Mouse (Mus musculus) left cerebral cortex, postnatal 14 days (tissue): ENCODE results near the gene Sec23a. TPM values are rescaled to one million over a fixed set of nuclear protein-coding genes. Genes with fewer than 3 reads are reported as not detected.
"Not testable (repeated sequence)": the region's sequence is repeated elsewhere in the genome, so short reads cannot be mapped to it uniquely, and the experiment has no call there.

Experiments used
- DNase-seq, 2 experiments: peaks; one replicate each; pipeline ENCODE4 v3.0.0; 2021 to 2022; ENCODE audit warnings: low spot score in 2 of 2, mixed read lengths in 1 of 2
- intact Hi-C: fragments of 180-260 bp; cut with DNase I; formaldehyde crosslinking; loops from one replicate; pipeline ENCODE4 v1.15.1; 2025
- long read RNA-seq, 2 experiments: library from polyadenylated mRNA; stranded (forward); transcript quantifications; one replicate each; pipeline ENCODE4 v2.0.0; 2021
- total RNA-seq, 2 experiments: library from RNA; stranded (reverse); gene quantifications; 2 replicates each; pipeline ENCODE4 v1.2.3; 2021

The Sec23a gene
- 100 to 1,000 TPM; 123 to 127 TPM for total RNA-seq
- long read RNA-seq, experiment 1, full-length matches to known transcripts = 216 of 258 reads
- long read RNA-seq, experiment 1, partial matches to known transcripts = 12 of 258 reads
- long read RNA-seq, experiment 1, other reads (novel, unspliced or antisense) = 30 of 258 reads
- long read RNA-seq, experiment 2, full-length matches to known transcripts = 164 of 194 reads
- long read RNA-seq, experiment 2, partial matches to known transcripts = 11 of 194 reads
- long read RNA-seq, experiment 2, other reads (novel, unspliced or antisense) = 19 of 194 reads

- DNase-seq = peak; percentile 97 to 98
- intact Hi-C loops = loop anchor here (2.0 kb wide), 1 partner anchor 119 kb away; no protein-coding TSS in a partner anchor
These were observed at the start of gene Sec23a for GRCm38 (mm10) chr12:59011844-59012709. Gene Sec23a (minus strand): TSS chr12:59012017.

- intact Hi-C loops = loop anchor here (10.0 kb wide), 1 partner anchor 154 kb away; the partner anchor contains the start of gene Fbxo33
- DNase-seq = peak; percentile 79 to 81
These were observed 49.3 kb upstream of the Sec23a start, which contains the start of gene Trappc6b for GRCm38 (mm10) chr12:59060993-59061595. Gene Trappc6b (minus strand): TSS chr12:59061472.

- intact Hi-C loops = loop anchor here (10.0 kb wide), 1 partner anchor 154 kb away; the partner anchor contains the start of gene Fbxo33
- DNase-seq = no peak
These were observed 48.5 kb upstream of the Sec23a start for GRCm38 (mm10) chr12:59060322-59060721.

- intact Hi-C loops, DNase-seq: not testable (repeated sequence)
These were observed 46.4 kb upstream of the Sec23a start for GRCm38 (mm10) chr12:59058242-59058641.

GRCm38 (mm10) chr12:59056222-59056621 lies 44.4 kb upstream of the Sec23a start:
- DNase-seq = no peak
- intact Hi-C loops = no loop called here

- DNase-seq = no peak
- intact Hi-C loops = no loop called here
These were observed 43.5 kb upstream of the Sec23a start for GRCm38 (mm10) chr12:59055196-59055850.

- intact Hi-C loops = no loop called here
- DNase-seq = no peak
These were observed 42.2 kb upstream of the Sec23a start for GRCm38 (mm10) chr12:59053976-59054375.

- intact Hi-C loops = no loop called here
These were observed 41.3 kb upstream of the Sec23a start for GRCm38 (mm10) chr12:59053166-59053565.

GRCm38 (mm10) chr12:59052470-59052869 lies 40.7 kb upstream of the Sec23a start:
- intact Hi-C loops = no loop called here

More at GRCm38 (mm10) chr12:59053166-59053565, 41.3 kb upstream of the Sec23a start:
- DNase-seq = no peak

GRCm38 (mm10) chr12:59040851-59041250 lies 29.0 kb upstream of the Sec23a start:
- DNase-seq = no peak
- intact Hi-C loops = no loop called here

More at GRCm38 (mm10) chr12:59052470-59052869, 40.7 kb upstream of the Sec23a start:
- DNase-seq = no peak

- no peak for DNase-seq
- intact Hi-C loops = no loop called here
These were observed 28.4 kb upstream of the Sec23a start for GRCm38 (mm10) chr12:59039971-59040844.

GRCm38 (mm10) chr12:59039162-59039970 lies 27.5 kb upstream of the Sec23a start:
- no peak for DNase-seq
- intact Hi-C loops = no loop called here

GRCm38 (mm10) chr12:59032101-59032500 lies 20.3 kb upstream of the Sec23a start:
- DNase-seq = no peak
- intact Hi-C loops = no loop called here

- no peak for DNase-seq
- intact Hi-C loops = no loop called here
These were observed 9.5 kb upstream of the Sec23a start for GRCm38 (mm10) chr12:59021306-59021705.

GRCm38 (mm10) chr12:59019891-59020290 lies 8.1 kb upstream of the Sec23a start:
- intact Hi-C loops = no loop called here

GRCm38 (mm10) chr12:59017970-59018369 lies 6.2 kb upstream of the Sec23a start:
- DNase-seq = no peak
- intact Hi-C loops = no loop called here

More at GRCm38 (mm10) chr12:59019891-59020290, 8.1 kb upstream of the Sec23a start:
- DNase-seq = no peak

- peak; percentile 90 to 91 for DNase-seq
- intact Hi-C loops = loop anchor here (2.0 kb wide), 1 partner anchor 118 kb away; no protein-coding TSS in a partner anchor
These were observed 1.4 kb upstream of the Sec23a start, which contains the start of gene Gemin2 for GRCm38 (mm10) chr12:59013234-59013633. Gene Gemin2 (plus strand): TSS chr12:59013393.
